Comparison of ENCODE assay signal across 15 mouse cellular contexts in the genomic region with DNA sequence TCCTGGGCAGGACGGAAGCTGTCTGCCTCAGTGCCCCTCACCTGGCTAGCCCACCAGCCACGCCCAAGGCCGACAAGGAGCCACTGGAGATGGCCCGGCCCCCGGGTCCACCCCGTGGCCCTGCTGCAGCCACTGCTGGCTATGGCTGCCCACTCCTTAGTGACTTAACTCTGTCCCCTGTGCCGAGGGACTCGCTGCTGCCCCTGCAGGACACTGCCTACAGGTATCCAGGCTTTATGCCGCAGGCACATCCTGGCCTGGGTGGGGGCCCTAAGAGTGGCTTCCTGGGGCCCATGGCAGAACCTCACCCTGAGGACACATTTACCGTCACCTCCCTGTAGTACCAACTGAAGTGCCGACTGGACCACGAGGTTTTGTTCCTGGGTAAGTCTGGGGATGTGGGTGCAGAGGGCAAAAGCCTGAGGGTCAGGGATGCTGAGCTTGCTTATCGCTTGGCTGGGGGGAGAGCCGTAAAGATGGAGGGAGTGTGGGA. TPM values are rescaled to one million over a fixed set of nuclear protein-coding genes. Genes with fewer than 3 reads are reported as not detected.
DNase-seq lines count a peak whose midpoint lies in the region; ATAC-seq and TF ChIP-seq lines count a peak whose summit lies in the region.
"Had no signal": no experiment of that assay in that cellular context is flagged by ENCODE, and none has a peak within 500 bp of the region (broad histone marks: within the 10 kb centered on the region; RNA-seq: fewer than 3 reads in every experiment).

No protein-coding gene starts in this region.

- peaks cover 59% of the 10 kb centered on the region for H3K36me3 ChIP-seq in midbrain, postnatal 0 days (ENCODE audit: insufficient read depth, low read length)
- H3K36me3 ChIP-seq in midbrain, embryonic 11.5 days (ENCODE audit: control insufficient read depth, insufficient read depth, low read length) = peaks cover 23% of the 10 kb centered on the region
- H3K36me3 ChIP-seq in stomach, postnatal 0 days (ENCODE audit: control insufficient read depth, insufficient read depth, low read length) = peaks cover 30% of the 10 kb centered on the region

- H3K27ac ChIP-seq in gastrocnemius, adult 2 months = peak overlapping the region; percentile 94
- no peak overlapping the region for H3K27ac ChIP-seq in layer of hippocampus, adult 2 months
- no peak overlapping the region for H3K27ac ChIP-seq in midbrain, postnatal 0 days (ENCODE audit: low read depth, low read length)
- no peak overlapping the region for H3K27ac ChIP-seq in midbrain, embryonic 11.5 days (ENCODE audit: low read depth, low read length)
- H3K27ac ChIP-seq in stomach, postnatal 0 days (replicated peaks) = no peak overlapping the region
- H3K27ac ChIP-seq: forebrain, embryonic 13.5 days; kidney, embryonic 15.5 days; liver, embryonic 15.5 days; macrophage had no signal

- H3K4me1 ChIP-seq in midbrain, postnatal 0 days (ENCODE audit: insufficient read depth, low read length) = 0 out of 2 replicates have a peak, but pooled peaks cover 4% of the 10 kb centered on the region
- H3K4me1 ChIP-seq in midbrain, embryonic 11.5 days (ENCODE audit: control insufficient read depth, insufficient read depth, low read length) = no peaks in the 10 kb centered on the region
- no peaks in the 10 kb centered on the region for H3K4me1 ChIP-seq in stomach, postnatal 0 days (replicated peaks; ENCODE audit: control insufficient read depth, insufficient read depth)

- peak; percentile 8; the same call in 1 of the 2 replicates for TF ChIP-seq CTCF in gastrocnemius, adult 2 months (IDR thresholded peaks at IDR 0.05)
- peak; percentile 38 for TF ChIP-seq CTCF in layer of hippocampus, adult 2 months (conservative IDR thresholded peaks at IDR 0.05)
- TF ChIP-seq CTCF in midbrain, postnatal 0 days (IDR thresholded peaks at IDR 0.05) = peak; percentile 46
- TF ChIP-seq CTCF in stomach, postnatal 0 days (IDR thresholded peaks at IDR 0.05; ENCODE audit: low read depth) = peak; percentile 55

- H3K9ac ChIP-seq in midbrain, postnatal 0 days (replicated peaks; ENCODE audit: low read length, poor library complexity, severe bottlenecking) = no peak overlapping the region
- H3K9ac ChIP-seq in midbrain, embryonic 11.5 days (ENCODE audit: low read length) = no peak overlapping the region
- no peak overlapping the region for H3K9ac ChIP-seq in stomach, postnatal 0 days (ENCODE audit: low read length)
- H3K9ac ChIP-seq: forebrain, embryonic 13.5 days; kidney, embryonic 15.5 days; liver, embryonic 15.5 days had no signal

- intact Hi-C loops in gastrocnemius, adult 2 months (cut with DNase I) = no loop called here
- intact Hi-C loops in gastrocnemius, postnatal 36 days (cut with DNase I) = no loop called here

- H3K4me3 ChIP-seq in gastrocnemius, adult 2 months = no peak overlapping the region
- no peak overlapping the region for H3K4me3 ChIP-seq in layer of hippocampus, adult 2 months
- no peak overlapping the region for H3K4me3 ChIP-seq in midbrain, postnatal 0 days (ENCODE audit: low read depth, low read length)
- H3K4me3 ChIP-seq in midbrain, embryonic 11.5 days (ENCODE audit: low read depth, low read length) = no peak overlapping the region
- no peak overlapping the region for H3K4me3 ChIP-seq in stomach, postnatal 0 days (ENCODE audit: low read depth, low read length)
- H3K4me3 ChIP-seq: forebrain, embryonic 13.5 days; kidney, embryonic 15.5 days; liver, embryonic 15.5 days had no signal

- H3K4me2 ChIP-seq in midbrain, postnatal 0 days (ENCODE audit: low read depth, low read length, poor library complexity, severe bottlenecking) = no peak overlapping the region
- no peak overlapping the region for H3K4me2 ChIP-seq in midbrain, embryonic 11.5 days
- no peak overlapping the region for H3K4me2 ChIP-seq in stomach, postnatal 0 days (replicated peaks; ENCODE audit: low read depth)
- H3K4me2 ChIP-seq: forebrain, embryonic 13.5 days; kidney, embryonic 15.5 days; liver, embryonic 15.5 days had no signal

- 96% methylated on average over 14 of the region's 14 CpGs for WGBS in midbrain, postnatal 0 days
- 94% methylated on average over 14 of the region's 14 CpGs for WGBS in midbrain, embryonic 11.5 days
- 96% methylated on average over 14 of the region's 14 CpGs for WGBS in stomach, postnatal 0 days

- no peaks in the 10 kb centered on the region for H3K9me3 ChIP-seq in midbrain, postnatal 0 days (ENCODE audit: low read length)
- no peaks in the 10 kb centered on the region for H3K9me3 ChIP-seq in midbrain, embryonic 11.5 days (ENCODE audit: control insufficient read depth, low read length)
- no peaks in the 10 kb centered on the region for H3K9me3 ChIP-seq in stomach, postnatal 0 days (ENCODE audit: control insufficient read depth, low read length)
- H3K9me3 ChIP-seq: forebrain, embryonic 13.5 days; kidney, embryonic 15.5 days; liver, embryonic 15.5 days had no signal

- H3K27me3 ChIP-seq in midbrain, postnatal 0 days (ENCODE audit: insufficient read depth, low read length) = no peaks in the 10 kb centered on the region
- H3K27me3 ChIP-seq in midbrain, embryonic 11.5 days (ENCODE audit: control insufficient read depth, insufficient read depth, low read length) = no peaks in the 10 kb centered on the region
- H3K27me3 ChIP-seq in stomach, postnatal 0 days (ENCODE audit: control insufficient read depth, insufficient read depth, low read length) = no peaks in the 10 kb centered on the region
- H3K27me3 ChIP-seq: forebrain, embryonic 13.5 days; kidney, embryonic 15.5 days; liver, embryonic 15.5 days had no signal

- no peak for TF ChIP-seq EP300 in stomach, postnatal 0 days (optimal IDR thresholded peaks at IDR 0.05)

- DNase-seq in gastrocnemius, adult 2 months = peak; percentile 32
- DNase-seq in gastrocnemius, postnatal 36 days = no peak
- DNase-seq in layer of hippocampus, adult 2 months (ENCODE audit: low spot score in 2 of 2) = no peak
- DNase-seq in layer of hippocampus, adult 18-20 months (ENCODE audit: low spot score in 2 of 2) = no peak
- DNase-seq in midbrain, postnatal 0 days (ENCODE audit: low spot score) = no peak
- DNase-seq in midbrain, embryonic 11.5 days (ENCODE audit: low spot score, missing footprints) = no peak
- no peak for DNase-seq in stomach, postnatal 0 days (ENCODE audit: low spot score)
- DNase-seq in embryo, embryonic 11 days = no peak
- DNase-seq: cerebellum, adult 11-12 months; thymus, postnatal 25 days had no signal

- 0 out of 2 replicates have a peak, but pooled peaks have one; percentile 15 for ATAC-seq in midbrain, postnatal 0 days (ENCODE audit: low FRiP score)
- no peak for ATAC-seq in midbrain, embryonic 11.5 days (ENCODE audit: low FRiP score)
- ATAC-seq in stomach, postnatal 0 days (ENCODE audit: low FRiP score, low TSS enrichment) = no peak
- ATAC-seq: forebrain, embryonic 13.5 days; inflammation-experienced regulatory T-cells, adult 6 months had no signal

RNA-seq across cellular contexts. Expression of a gene that starts 54.9 kb away (rescaled TPM):
- 10 to 100 TPM; 30.2 to 55.1 TPM for total RNA-seq in gastrocnemius, adult 2 months (2021)
- total RNA-seq in gastrocnemius, postnatal 36 days (2021) = 10 to 100 TPM; 27.4 to 31.7 TPM
- 100 to 1,000 TPM; 108 to 113 TPM for total RNA-seq in layer of hippocampus, adult 2 months (2021)
- total RNA-seq in layer of hippocampus, adult 18-20 months (2021) = 100 to 1,000 TPM; 114 to 116 TPM
- 105 and 115 TPM in 2 replicates for total RNA-seq in midbrain, postnatal 0 days (2014; rRNA removed)
- 9.2 and 11.0 TPM in 2 replicates for polyA plus RNA-seq in midbrain, postnatal 0 days (2015; fragmentation: Nextera tagmentation; extraction: Ambion mirVana)
- 4.9 and 5.3 TPM in 2 replicates for polyA plus RNA-seq in midbrain, embryonic 11.5 days (2014; fragmentation: Nextera tagmentation; extraction: Ambion mirVana)
- polyA plus RNA-seq in stomach, postnatal 0 days (2015; fragmentation: Nextera tagmentation; extraction: Ambion mirVana) = 2.8 and 3.2 TPM in 2 replicates
